17 mouse cellular contexts compared by ENCODE assay signal in genomic region chr10:29497205-29497822, GRCm38 (mm10). TPM values are rescaled to one million over a fixed set of nuclear protein-coding genes. Genes with fewer than 3 reads are reported as not detected.
"Had no signal": no experiment of that assay in that cellular context is flagged by ENCODE, and none has a peak within 500 bp of the region (broad histone marks: within the 10 kb centered on the region; RNA-seq: fewer than 3 reads in every experiment).

No protein-coding gene starts in this region.

- H3K36me3 ChIP-seq: neural tube, embryonic 13.5 days; neural tube, embryonic 15.5 days; stomach, embryonic 15.5 days had no signal

- H3K4me2 ChIP-seq: neural tube, embryonic 13.5 days; neural tube, embryonic 15.5 days; stomach, embryonic 15.5 days had no signal

- H3K9me3 ChIP-seq: neural tube, embryonic 13.5 days; neural tube, embryonic 15.5 days; stomach, embryonic 15.5 days had no signal

- H3K27ac ChIP-seq: neural tube, embryonic 13.5 days; neural tube, embryonic 15.5 days; stomach, embryonic 15.5 days; stomach, postnatal 0 days had no signal

- H3K27me3 ChIP-seq: neural tube, embryonic 13.5 days; neural tube, embryonic 15.5 days; stomach, embryonic 15.5 days had no signal

- H3K4me3 ChIP-seq: neural tube, embryonic 13.5 days; neural tube, embryonic 15.5 days; stomach, embryonic 15.5 days had no signal

- DNase-seq: retina, postnatal 1 day; right cerebral cortex, adult 18-20 months; right cerebral cortex, postnatal 14 days; right cerebral cortex, postnatal 25 days; right cerebral cortex, postnatal 4 days; spleen, adult 18-20 months; thymus, adult 18-20 months; thymus, adult 2 months; thymus, postnatal 14 days; thymus, postnatal 25 days; thymus, postnatal 36 days; thymus, postnatal 4 days had no signal

- H3K9ac ChIP-seq: neural tube, embryonic 13.5 days; neural tube, embryonic 15.5 days; stomach, embryonic 15.5 days had no signal

- H3K4me1 ChIP-seq: neural tube, embryonic 13.5 days; neural tube, embryonic 15.5 days; stomach, embryonic 15.5 days had no signal

RNA-seq across cellular contexts. Expression of gene Rspo3, which starts 38.4 kb away (rescaled TPM):
- polyA plus RNA-seq: testis, adult 2 months had no signal
